Mouse (Mus musculus) forebrain, postnatal 0 days (tissue): Measurements from ENCODE around the gene Fgf11. TPM values are rescaled to one million over a fixed set of nuclear protein-coding genes. Genes with fewer than 3 reads are reported as not detected.

Source experiments
- ATAC-seq: fragments of 200-750 bp; cut with Nextera tagmentation; 2 replicates; pipeline ENCODE4 v1.8.0; 2017; ENCODE audit warnings: mild to moderate bottlenecking, moderate library complexity
- DNase-seq: peaks from one replicate; pipeline ENCODE4 v3.0.0-alpha.2; 2015
- H3K27ac ChIP-seq: fragments of 300-500 bp; sonication (generic); 2 replicates; pipeline ENCODE4 v1.5.1; 2014; ENCODE audit warnings: low read depth, mild to moderate bottlenecking, antibody characterized with exemption, low read length, moderate library complexity, mixed read lengths
- H3K27me3 ChIP-seq: fragments of 300-500 bp; sonication (generic); 2 replicates; pipeline ENCODE4 v1.6.1; 2014; ENCODE audit warnings: mild to moderate bottlenecking, low read length, mixed read lengths; ENCODE audit not compliant: insufficient read depth
- H3K36me3 ChIP-seq: fragments of 300-500 bp; sonication (generic); 2 replicates; pipeline ENCODE4 v1.6.1; 2014; ENCODE audit warnings: mild to moderate bottlenecking, moderate library complexity; ENCODE audit not compliant: insufficient read depth
- H3K4me1 ChIP-seq: fragments of 300-500 bp; sonication (generic); 2 replicates; pipeline ENCODE4 v1.6.1; 2014; ENCODE audit warnings: antibody characterized with exemption; ENCODE audit not compliant: insufficient read depth
- H3K4me2 ChIP-seq: fragments of 300-500 bp; sonication (generic); 2 replicates; pipeline ENCODE4 v1.6.1; 2014; ENCODE audit warnings: low read depth, mild to moderate bottlenecking, moderate library complexity
- H3K4me3 ChIP-seq: fragments of 300-500 bp; sonication (generic); 2 replicates; pipeline ENCODE4 v1.5.1; 2014; ENCODE audit warnings: low read depth, low read length, mixed read lengths
- H3K9ac ChIP-seq: fragments of 300-500 bp; sonication (generic); 2 replicates; pipeline ENCODE4 v1.6.1; 2014; ENCODE audit warnings: mild to moderate bottlenecking
- H3K9me3 ChIP-seq: fragments of 300-500 bp; sonication (generic); 2 replicates; pipeline ENCODE4 v1.6.1; 2016; ENCODE audit warnings: low read length
- CTCF ChIP-seq: sonication (generic); IDR thresholded peaks from 2 replicates; pipeline ENCODE4 v1.5.1; 2016; ENCODE audit warnings: antibody characterized with exemption, control low read depth, low read depth
- WGBS: fragments of 180-500 bp; shearing (Covaris S2); extraction: QIAGEN DNeasy Blood & Tissue Kit; methylation state at CpG from one replicate; pipeline ENCODE4 v1.1.7; 2014; 5-methylcytosine and 5-hydroxymethylcytosine counted together
- polyA plus RNA-seq: library from polyadenylated mRNA; unstranded; fragments of >200 nt; fragmentation: Nextera tagmentation; extraction: Ambion mirVana; gene quantifications from 2 replicates; pipeline ENCODE4 v1.2.1, GENCODE M21; 2015
- total RNA-seq: library from RNA; depleted of rRNA; stranded (reverse); fragments of >200 nt; gene quantifications from 2 replicates; pipeline ENCODE4 v1.2.3, GENCODE M21; 2014

Fgf11 gene
- total and polyA plus RNA-seq, 2 experiments from 2014 or later: 3.1 to 10.1 TPM

GRCm38 (mm10) chr11:69776488-69776887, 25.2 kb downstream of the Fgf11 start:
- Histone ChIP-seq H3K27ac (no peak overlapping the region), H3K36me3 (peaks cover 15% of the 10 kb centered on the region; the same call in 1 of the 2 replicates), H3K4me1 (no peaks in the 10 kb centered on the region), H3K4me3 (no peak overlapping the region), H3K9me3 (no peaks in the 10 kb centered on the region), H3K27me3 (no peaks in the 10 kb centered on the region), H3K4me2 (no peak overlapping the region), H3K9ac (no peak overlapping the region)
- no peak for TF ChIP-seq CTCF
- ATAC-seq (no peak), DNase-seq (no peak)
- 89% methylated on average over 20 of the region's 20 CpGs for WGBS

DNA sequence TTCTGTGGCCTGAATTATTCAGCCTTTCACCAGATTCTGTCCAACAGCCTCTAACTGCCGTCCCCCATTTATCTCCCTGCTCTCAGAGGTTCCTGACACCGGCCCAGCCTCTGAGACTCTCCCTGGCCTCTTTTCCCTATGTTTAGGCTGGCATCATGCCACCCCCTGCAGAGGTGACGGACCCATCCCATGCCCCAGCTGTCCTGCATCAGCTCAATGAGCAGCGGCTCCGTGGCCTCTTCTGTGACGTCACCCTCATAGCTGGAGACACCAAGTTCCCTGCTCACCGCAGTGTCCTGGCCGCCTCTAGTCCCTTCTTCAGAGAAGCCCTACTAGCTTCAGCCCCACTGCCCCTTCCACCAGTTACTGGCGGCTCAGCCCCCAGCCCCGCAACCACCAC, 25.9 kb downstream of the Fgf11 start:
- H3K4me1 ChIP-seq: no peaks in the 10 kb centered on the region
- no peak overlapping the region for H3K4me3 ChIP-seq
- DNase-seq (no peak), ATAC-seq (no peak)
- H3K27me3 ChIP-seq: no peaks in the 10 kb centered on the region
- H3K9me3 ChIP-seq: no peaks in the 10 kb centered on the region
- TF ChIP-seq CTCF: no peak
- H3K36me3 ChIP-seq: peaks cover 15% of the 10 kb centered on the region; the same call in 1 of the 2 replicates
- WGBS: 71% methylated on average over 10 of the region's 10 CpGs
- no peak overlapping the region for H3K9ac ChIP-seq
- H3K27ac ChIP-seq: no peak overlapping the region
- no peak overlapping the region for H3K4me2 ChIP-seq

DNA sequence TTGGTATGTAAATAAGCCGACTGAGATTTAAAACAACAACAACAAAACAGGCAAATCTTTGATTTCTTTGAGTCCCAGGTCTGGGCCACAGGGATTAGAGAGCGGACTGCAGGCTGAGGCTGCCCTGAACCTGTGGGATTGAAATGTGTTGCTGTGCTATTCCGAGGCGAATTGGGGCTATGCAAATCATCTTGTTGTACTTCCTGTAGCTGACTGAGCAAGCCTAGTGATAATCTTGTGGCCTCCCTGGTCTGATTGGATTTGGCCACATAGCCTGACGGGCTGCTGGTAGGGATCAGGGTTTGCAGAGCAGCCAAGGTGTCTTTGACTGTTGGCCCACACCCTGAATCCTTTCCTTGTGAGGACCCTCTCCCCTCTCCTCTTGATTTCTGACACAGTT, 26.7 kb downstream of the Fgf11 start:
- TF ChIP-seq CTCF: no peak
- 57% methylated on average over 5 of the region's 5 CpGs for WGBS
- Histone ChIP-seq H3K4me2 (no peak overlapping the region), H3K4me3 (no peak overlapping the region), H3K9ac (no peak overlapping the region), H3K9me3 (no peaks in the 10 kb centered on the region), H3K27ac (no peak overlapping the region), H3K4me1 (no peaks in the 10 kb centered on the region), H3K36me3 (peaks cover 15% of the 10 kb centered on the region; the same call in 1 of the 2 replicates), H3K27me3 (no peaks in the 10 kb centered on the region)
- ATAC-seq (no peak), DNase-seq (no peak)

GRCm38 (mm10) chr11:69767625-69767909, 34.1 kb downstream of the Fgf11 start:
- TF ChIP-seq CTCF: no peak
- no peak overlapping the region for H3K27ac ChIP-seq
- H3K4me2 ChIP-seq: peak overlapping the region; percentile 72; the same call in 1 of the 2 replicates
- peaks cover 5% of the 10 kb centered on the region; the same call in 1 of the 2 replicates for H3K4me1 ChIP-seq
- DNase-seq: no peak
- no peaks in the 10 kb centered on the region for H3K36me3 ChIP-seq
- no peaks in the 10 kb centered on the region for H3K27me3 ChIP-seq
- WGBS: 74% methylated on average over 4 of the region's 4 CpGs
- no peaks in the 10 kb centered on the region for H3K9me3 ChIP-seq
- H3K9ac ChIP-seq: no peak overlapping the region
- H3K4me3 ChIP-seq: no peak overlapping the region
- ATAC-seq: no peak

DNA sequence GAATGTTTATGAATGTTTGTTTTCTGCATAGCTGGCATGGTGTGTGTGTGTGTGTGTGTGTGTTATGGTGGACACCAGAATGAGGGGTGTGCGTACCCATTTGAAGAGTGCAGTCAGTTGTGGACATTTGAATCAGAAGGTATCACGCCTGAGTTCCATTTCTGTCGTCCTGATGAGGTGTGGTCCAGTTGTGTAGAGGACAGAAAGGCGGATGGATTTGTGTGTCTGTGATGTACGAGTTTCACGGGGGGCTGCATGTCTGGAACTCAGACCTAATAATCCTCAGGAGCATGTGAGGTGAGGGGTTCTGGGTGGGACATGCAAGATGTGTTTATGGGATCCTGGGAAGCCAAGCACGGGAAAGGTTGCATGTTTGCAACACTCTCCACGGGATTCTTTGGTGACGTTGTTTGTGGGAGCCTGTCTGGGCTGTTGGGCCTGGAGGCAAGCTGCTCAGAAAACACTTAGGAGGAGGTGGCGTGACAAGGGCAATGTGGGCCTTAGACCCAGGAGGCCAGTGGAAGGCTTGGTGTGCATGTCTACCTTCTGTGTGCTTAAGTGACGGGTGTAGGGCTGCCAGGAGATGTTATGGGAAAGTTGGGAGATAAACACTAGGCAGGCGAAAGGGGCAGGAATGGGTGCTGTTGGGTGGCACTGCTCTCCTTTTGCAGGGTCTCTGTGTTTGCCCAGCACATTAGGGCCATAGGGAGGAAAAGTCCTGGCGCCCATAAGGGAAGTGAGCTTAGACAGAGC, 34.6 kb downstream of the Fgf11 start:
- TF ChIP-seq CTCF: no peak

DNA sequence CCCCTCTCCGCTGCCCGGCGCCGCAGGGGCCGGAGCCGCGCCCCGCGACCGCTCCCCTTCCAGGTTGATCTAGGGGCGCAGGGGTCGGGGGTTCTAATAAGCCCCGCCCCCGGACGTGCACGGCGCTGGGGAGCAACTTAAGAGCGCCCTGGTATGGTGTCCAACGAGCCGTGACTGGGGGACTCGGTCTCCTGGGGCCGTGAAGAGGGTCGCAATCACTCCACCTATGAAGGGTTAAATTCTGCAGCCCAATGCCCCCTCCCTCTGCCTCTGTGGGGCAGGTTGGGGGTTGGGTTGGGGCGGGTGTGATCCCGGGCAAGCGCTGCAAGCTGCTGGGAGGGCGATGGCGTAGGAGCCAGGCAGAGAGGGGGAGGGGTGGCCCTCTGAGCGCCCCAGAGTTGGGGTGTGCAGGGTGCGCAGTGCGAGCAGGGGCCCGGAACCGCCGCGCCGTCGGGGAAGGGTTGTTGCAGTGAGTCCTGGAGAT, 35.5 kb downstream of the Fgf11 start:
- peak; percentile 72 for DNase-seq
- no peaks in the 10 kb centered on the region for H3K27me3 ChIP-seq
- H3K4me2 ChIP-seq: peak overlapping the region; percentile 72
- peaks cover 5% of the 10 kb centered on the region; the same call in 1 of the 2 replicates for H3K4me1 ChIP-seq
- H3K9ac ChIP-seq: peak overlapping the region; percentile 99
- WGBS: 3% methylated on average over 26 of the region's 37 CpGs
- no peaks in the 10 kb centered on the region for H3K36me3 ChIP-seq
- TF ChIP-seq CTCF: peak; percentile 13; the same call in 1 of the 2 replicates
- peak overlapping the region; percentile 90 for H3K4me3 ChIP-seq
- H3K9me3 ChIP-seq: no peaks in the 10 kb centered on the region
- H3K27ac ChIP-seq: peak overlapping the region; percentile 89
- peak; percentile 89 for ATAC-seq

More for the DNA sequence above, 34.6 kb downstream of the Fgf11 start:
- no peaks in the 10 kb centered on the region for H3K27me3 ChIP-seq
- peak overlapping the region; percentile 90 for H3K4me3 ChIP-seq
- H3K4me1 ChIP-seq: peaks cover 5% of the 10 kb centered on the region; the same call in 1 of the 2 replicates
- H3K9me3 ChIP-seq: no peaks in the 10 kb centered on the region
- DNase-seq (no peak), ATAC-seq (no peak)
- H3K9ac ChIP-seq: peak overlapping the region; percentile 99
- H3K36me3 ChIP-seq: no peaks in the 10 kb centered on the region
- H3K27ac ChIP-seq: peak overlapping the region; percentile 29; the same call in 1 of the 2 replicates
- peak overlapping the region; percentile 72 for H3K4me2 ChIP-seq
- WGBS: 63% methylated on average over 13 of the region's 13 CpGs
